Mouse (Mus musculus): ENCODE results near the gene Olfr47. TPM values are rescaled to one million over a fixed set of nuclear protein-coding genes. Genes with fewer than 3 reads are reported as not detected.

Gene Olfr47
- not detected for polyA plus RNA-seq (2014; fragmentation: Illumina TruSeq; extraction: RNeasy Lipid Tissue Mini Kit (QIAGEN cat#74804); ENCODE audit: insufficient read depth, low read depth, low replicate concordance)

GRCm38 (mm10) chr6:43231255-43231654 is at the start of gene Olfr47:
TSS of gene Olfr47 (plus strand) at chr6:43231529.

GRCm38 (mm10) chr6:43196781-43197180 is 34.5 kb upstream of the Olfr47 start, which contains the start of gene Olfr435:
TSS of gene Olfr435 (plus strand) at chr6:43197146.

GRCm38 (mm10) chr6:43212873-43213272 is 18.5 kb upstream of the Olfr47 start, which contains the start of gene Olfr434:
TSS of gene Olfr434 (plus strand) at chr6:43213021.

GRCm38 (mm10) chr6:43265363-43266041 is 34.2 kb downstream of the Olfr47 start, which contains the start of gene Arhgef5:
TSS of gene Arhgef5 (plus strand) at chr6:43265582.

Other genes starting within 250 kb of the Olfr47 start
- not detected for gene Olfr441, start 125.2 kb upstream of the Olfr47 start, polyA plus RNA-seq (2014; fragmentation: Illumina TruSeq; extraction: RNeasy Lipid Tissue Mini Kit (QIAGEN cat#74804); ENCODE audit: insufficient read depth, low read depth, low replicate concordance)
- gene Olfr237-ps1, start 85.0 kb upstream of the Olfr47 start, polyA plus RNA-seq (2014; fragmentation: Illumina TruSeq; extraction: RNeasy Lipid Tissue Mini Kit (QIAGEN cat#74804); ENCODE audit: insufficient read depth, low read depth, low replicate concordance) = not detected
- not detected for gene Olfr437, start 68.2 kb upstream of the Olfr47 start, polyA plus RNA-seq (2014; fragmentation: Illumina TruSeq; extraction: RNeasy Lipid Tissue Mini Kit (QIAGEN cat#74804); ENCODE audit: insufficient read depth, low read depth, low replicate concordance)
- gene Olfr13, start 59.4 kb upstream of the Olfr47 start, polyA plus RNA-seq (2014; fragmentation: Illumina TruSeq; extraction: RNeasy Lipid Tissue Mini Kit (QIAGEN cat#74804); ENCODE audit: insufficient read depth, low read depth, low replicate concordance) = not detected
- not detected for gene Olfr435, start 34.4 kb upstream of the Olfr47 start, polyA plus RNA-seq (2014; fragmentation: Illumina TruSeq; extraction: RNeasy Lipid Tissue Mini Kit (QIAGEN cat#74804); ENCODE audit: insufficient read depth, low read depth, low replicate concordance)
- gene Olfr434, start 18.5 kb upstream of the Olfr47 start, polyA plus RNA-seq (2014; fragmentation: Illumina TruSeq; extraction: RNeasy Lipid Tissue Mini Kit (QIAGEN cat#74804); ENCODE audit: insufficient read depth, low read depth, low replicate concordance) = not detected
- 17.6 TPM for gene Arhgef5, start 34.1 kb downstream of the Olfr47 start, polyA plus RNA-seq (2014; fragmentation: Illumina TruSeq; extraction: RNeasy Lipid Tissue Mini Kit (QIAGEN cat#74804); ENCODE audit: insufficient read depth, low read depth, low replicate concordance)
- not detected for gene Nobox, start 78.0 kb downstream of the Olfr47 start, polyA plus RNA-seq (2014; fragmentation: Illumina TruSeq; extraction: RNeasy Lipid Tissue Mini Kit (QIAGEN cat#74804); ENCODE audit: insufficient read depth, low read depth, low replicate concordance)

All from lung, adult 10 weeks (tissue).